Mouse (Mus musculus) midbrain, embryonic 11.5 days (tissue): ENCODE data around the gene Eif4g3. TPM values are rescaled to one million over a fixed set of nuclear protein-coding genes. Genes with fewer than 3 reads are reported as not detected.

Experiments
- ATAC-seq: fragments of 200-750 bp; cut with Nextera tagmentation; 2 replicates; pipeline ENCODE4 v1.8.0; 2017; ENCODE audit warnings: moderate TSS enrichment, moderate library complexity; ENCODE audit not compliant: low FRiP score
- DNase-seq: peaks from one replicate; pipeline ENCODE4 v3.0.0; 2015; ENCODE audit warnings: low spot score; ENCODE audit errors: missing footprints
- H3K27ac ChIP-seq: fragments of 300-500 bp; sonication (generic); 2 replicates; pipeline ENCODE4 v1.5.1; 2014; ENCODE audit warnings: low read depth, low read length
- H3K27me3 ChIP-seq: fragments of 300-500 bp; sonication (generic); 2 replicates; pipeline ENCODE4 v1.6.1; 2014; ENCODE audit warnings: mild to moderate bottlenecking, low read length, moderate library complexity, mixed read lengths; ENCODE audit not compliant: control insufficient read depth, insufficient read depth
- H3K36me3 ChIP-seq: fragments of 300-500 bp; sonication (generic); 2 replicates; pipeline ENCODE4 v1.6.1; 2014; ENCODE audit warnings: mild to moderate bottlenecking, low read length, moderate library complexity, mixed read lengths; ENCODE audit not compliant: control insufficient read depth, insufficient read depth
- H3K4me1 ChIP-seq: fragments of 300-500 bp; sonication (generic); 2 replicates; pipeline ENCODE4 v1.6.1; 2014; ENCODE audit warnings: low read length; ENCODE audit not compliant: control insufficient read depth, insufficient read depth
- H3K4me2 ChIP-seq: fragments of 300-500 bp; sonication (generic); 2 replicates; pipeline ENCODE4 v1.6.1; 2014; ENCODE audit warnings: mild to moderate bottlenecking, moderate library complexity
- H3K4me3 ChIP-seq: fragments of 300-500 bp; sonication (generic); 2 replicates; pipeline ENCODE4 v1.5.1; 2014; ENCODE audit warnings: low read depth, low read length
- H3K9ac ChIP-seq: fragments of 300-500 bp; sonication (generic); 2 replicates; pipeline ENCODE4 v1.6.1; 2014; ENCODE audit warnings: low read length
- H3K9me3 ChIP-seq: fragments of 300-500 bp; sonication (generic); 2 replicates; pipeline ENCODE4 v1.6.1; 2016; ENCODE audit warnings: low read length; ENCODE audit not compliant: control insufficient read depth
- WGBS: fragments of 180-500 bp; shearing (Covaris S2); extraction: QIAGEN DNeasy Blood & Tissue Kit; methylation state at CpG from one replicate; pipeline ENCODE4 v1.1.7; 2014; 5-methylcytosine and 5-hydroxymethylcytosine counted together
- polyA plus RNA-seq: library from polyadenylated mRNA; unstranded; fragments of >200 nt; fragmentation: Nextera tagmentation; extraction: Ambion mirVana; gene quantifications from 2 replicates; pipeline ENCODE4 v1.2.1, GENCODE M21; 2014

Gene Eif4g3
- polyA plus RNA-seq, 1 experiment from 2014 or later: 41.9 TPM

DNA sequence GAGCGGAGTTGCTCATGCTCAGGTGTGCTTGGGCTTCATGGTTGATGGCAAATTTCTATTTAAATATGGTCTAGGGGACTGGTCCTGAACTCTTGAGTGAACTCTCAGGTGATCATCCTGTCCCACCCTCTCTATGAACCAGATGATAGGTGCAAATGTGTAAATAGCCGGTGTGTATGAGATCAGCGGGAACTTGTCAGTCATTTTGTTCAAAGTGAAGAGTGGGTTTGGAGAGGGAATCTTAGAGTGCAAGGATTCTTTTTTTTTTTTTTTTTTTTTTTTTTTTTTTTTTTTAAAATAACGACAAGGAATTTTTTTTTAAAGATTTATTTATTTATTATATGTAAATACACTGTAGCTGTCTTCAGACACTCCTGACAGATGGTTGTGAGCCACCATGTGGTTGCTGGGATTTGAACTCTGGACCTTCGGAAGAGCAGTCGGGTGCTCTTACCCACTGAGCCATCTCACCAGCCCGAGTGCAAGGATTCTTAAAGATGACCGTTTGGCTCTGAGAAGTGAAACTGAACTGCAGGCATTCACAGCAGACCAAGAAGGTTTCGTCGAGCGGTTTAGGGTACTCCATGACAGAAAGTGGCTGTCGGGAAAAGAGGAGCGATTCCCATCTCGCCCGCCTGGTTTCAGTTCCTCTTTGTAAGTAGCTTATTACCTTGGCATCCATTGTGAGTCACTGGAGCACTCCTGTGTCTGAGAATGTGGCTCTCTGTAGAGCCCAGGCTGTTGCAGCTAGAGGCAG, 21.1 kb downstream of the Eif4g3 start:
- Histone ChIP-seq H3K27me3 (no peaks in the 10 kb centered on the region), H3K9ac (no peak overlapping the region), H3K27ac (no peak overlapping the region), H3K4me3 (no peak overlapping the region), H3K36me3 (peaks cover 19% of the 10 kb centered on the region), H3K4me2 (no peak overlapping the region), H3K9me3 (no peaks in the 10 kb centered on the region), H3K4me1 (no peaks in the 10 kb centered on the region)
- ATAC-seq: no peak
- 96% methylated on average over 14 of the region's 15 CpGs for WGBS
- no peak for DNase-seq

DNA sequence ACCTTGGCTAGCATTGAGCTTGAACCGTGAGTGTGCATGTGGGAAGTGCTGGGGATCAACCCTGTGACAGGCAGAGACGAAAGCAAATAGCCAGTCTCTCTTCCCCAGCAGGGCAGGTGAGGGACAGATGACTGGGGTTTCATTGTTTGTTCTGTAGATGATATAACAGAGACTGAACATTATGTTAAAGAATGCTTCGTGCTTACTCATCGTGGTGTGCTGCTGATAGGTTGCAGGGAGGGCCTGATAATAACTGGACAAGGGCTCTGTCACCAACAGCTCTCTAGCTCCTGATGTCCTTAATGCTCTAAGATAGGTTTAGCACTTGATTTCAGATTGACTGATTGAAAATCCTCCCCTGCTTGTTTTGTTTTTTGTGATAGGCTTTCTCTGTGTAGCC, 23.1 kb downstream of the Eif4g3 start:
- H3K4me2 ChIP-seq: no peak overlapping the region
- WGBS: 94% methylated on average over 4 of the region's 4 CpGs
- peaks cover 18% of the 10 kb centered on the region for H3K36me3 ChIP-seq
- no peak overlapping the region for H3K9ac ChIP-seq
- no peaks in the 10 kb centered on the region; the same call in 1 of the 2 replicates for H3K4me1 ChIP-seq
- ATAC-seq (no peak), DNase-seq (no peak)
- no peak overlapping the region for H3K4me3 ChIP-seq
- no peaks in the 10 kb centered on the region for H3K27me3 ChIP-seq
- H3K9me3 ChIP-seq: no peaks in the 10 kb centered on the region
- H3K27ac ChIP-seq: no peak overlapping the region

DNA sequence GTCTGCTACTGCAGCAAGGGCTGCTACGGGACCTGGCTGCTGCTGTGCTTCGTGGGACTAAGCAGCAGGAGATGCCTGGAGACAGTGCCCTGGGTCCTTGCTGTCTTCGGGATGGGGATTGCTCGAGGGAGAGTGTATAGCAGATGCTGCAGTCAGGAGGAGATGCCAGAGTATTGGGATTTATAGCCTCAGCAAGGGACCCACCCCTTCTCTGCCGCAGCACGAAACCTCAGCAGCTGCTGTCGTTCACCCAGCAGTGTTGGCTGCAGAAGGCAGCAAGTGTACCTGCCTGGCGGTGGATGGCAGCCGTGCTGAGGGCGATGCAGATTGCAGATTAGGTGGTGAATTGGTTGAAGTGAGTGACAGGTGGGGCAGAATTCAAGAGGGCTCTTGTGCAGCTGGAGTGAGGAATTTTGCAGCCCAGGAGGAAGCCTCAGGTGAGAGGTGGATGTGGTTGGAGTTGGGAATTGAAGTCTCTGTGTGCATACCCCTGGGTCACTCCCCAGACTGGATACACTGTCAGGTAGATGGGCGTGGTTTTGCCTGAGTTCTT, 24.3 kb downstream of the Eif4g3 start:
- Histone ChIP-seq H3K27me3 (no peaks in the 10 kb centered on the region), H3K27ac (no peak overlapping the region), H3K36me3 (peaks cover 16% of the 10 kb centered on the region), H3K9me3 (no peaks in the 10 kb centered on the region), H3K9ac (no peak overlapping the region), H3K4me2 (no peak overlapping the region), H3K4me1 (no peaks in the 10 kb centered on the region; the same call in 1 of the 2 replicates), H3K4me3 (no peak overlapping the region)
- DNase-seq (no peak), ATAC-seq (no peak)
- 93% methylated on average over 11 of the region's 11 CpGs for WGBS

DNA sequence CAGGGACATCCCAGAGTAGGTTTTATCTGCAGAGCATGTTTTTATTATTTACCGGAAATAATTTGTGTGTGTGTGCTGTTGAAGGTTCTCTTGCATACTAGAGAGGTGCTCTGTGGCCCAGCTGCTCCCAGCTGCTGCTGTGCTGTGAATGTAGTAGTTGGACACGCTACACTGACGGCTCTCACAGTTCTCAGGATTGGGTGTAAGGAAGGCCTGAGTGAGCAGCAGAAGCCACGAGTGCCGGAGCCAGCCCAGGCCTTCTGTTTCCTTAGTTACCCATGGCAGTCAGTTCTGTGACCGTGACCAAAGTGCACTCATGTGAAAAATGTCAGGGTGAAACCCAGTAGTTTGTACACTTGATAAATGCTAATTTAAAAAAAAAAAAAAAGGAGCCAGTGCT, 25.2 kb downstream of the Eif4g3 start:
- Histone ChIP-seq H3K9ac (no peak overlapping the region), H3K4me1 (no peaks in the 10 kb centered on the region; the same call in 1 of the 2 replicates), H3K27me3 (no peaks in the 10 kb centered on the region), H3K27ac (no peak overlapping the region), H3K9me3 (no peaks in the 10 kb centered on the region), H3K36me3 (peaks cover 16% of the 10 kb centered on the region), H3K4me3 (no peak overlapping the region), H3K4me2 (no peak overlapping the region)
- 66% methylated on average over 6 of the region's 6 CpGs for WGBS
- ATAC-seq (no peak), DNase-seq (no peak)

DNA sequence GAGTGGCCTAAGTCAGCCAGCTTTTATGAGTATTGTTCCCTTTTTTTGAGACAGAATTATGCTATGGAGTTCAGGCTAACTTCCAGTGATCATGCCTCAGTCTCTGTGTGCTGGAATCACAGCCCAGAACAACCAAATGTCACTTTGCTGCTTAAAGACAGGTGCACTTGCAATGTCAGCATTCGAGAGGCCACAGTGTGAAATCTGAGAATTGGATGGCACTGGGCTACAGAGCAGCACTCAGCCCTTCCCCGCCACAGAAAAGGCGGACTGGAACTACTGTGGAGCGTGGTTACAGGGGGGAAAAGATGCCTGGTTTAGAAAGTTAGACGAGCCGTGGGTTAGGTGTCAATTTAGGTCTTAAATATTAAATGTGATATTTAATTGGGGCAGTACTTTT, 27.4 kb downstream of the Eif4g3 start:
- no peaks in the 10 kb centered on the region; the same call in 1 of the 2 replicates for H3K4me1 ChIP-seq
- H3K4me2 ChIP-seq: no peak overlapping the region
- ATAC-seq: no peak
- H3K9me3 ChIP-seq: no peaks in the 10 kb centered on the region
- H3K36me3 ChIP-seq: peaks cover 9% of the 10 kb centered on the region
- H3K9ac ChIP-seq: no peak overlapping the region
- H3K27ac ChIP-seq: no peak overlapping the region
- no peak for DNase-seq
- no peak overlapping the region for H3K4me3 ChIP-seq
- H3K27me3 ChIP-seq: no peaks in the 10 kb centered on the region
- 88% methylated on average over 6 of the region's 6 CpGs for WGBS

DNA sequence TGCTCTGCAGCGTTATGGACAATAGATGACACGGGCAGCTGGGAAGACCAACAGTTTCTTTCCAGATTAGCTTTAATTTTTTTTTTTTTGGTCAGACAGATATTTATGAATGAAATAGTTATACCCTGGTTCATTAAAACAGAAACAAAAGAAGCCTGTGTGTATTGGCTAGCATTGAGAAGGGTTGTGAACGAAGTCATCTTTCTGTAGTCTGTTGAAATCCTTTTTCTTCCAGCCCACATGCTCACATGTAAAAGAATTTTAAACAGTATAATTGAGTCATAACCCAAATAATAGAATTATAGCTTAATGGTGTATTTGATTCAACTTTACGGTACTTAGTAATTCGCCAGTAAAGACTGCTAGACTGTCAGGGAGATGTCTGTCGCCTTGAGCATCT, 28.8 kb downstream of the Eif4g3 start:
- ATAC-seq (no peak), DNase-seq (no peak)
- no peak overlapping the region for H3K27ac ChIP-seq
- H3K4me3 ChIP-seq: no peak overlapping the region
- H3K4me1 ChIP-seq: no peaks in the 10 kb centered on the region; the same call in 1 of the 2 replicates
- H3K9me3 ChIP-seq: no peaks in the 10 kb centered on the region
- no peak overlapping the region for H3K4me2 ChIP-seq
- H3K27me3 ChIP-seq: no peaks in the 10 kb centered on the region
- H3K9ac ChIP-seq: no peak overlapping the region
- peaks cover 10% of the 10 kb centered on the region for H3K36me3 ChIP-seq
- WGBS: 91% methylated on average over 6 of the region's 6 CpGs

DNA sequence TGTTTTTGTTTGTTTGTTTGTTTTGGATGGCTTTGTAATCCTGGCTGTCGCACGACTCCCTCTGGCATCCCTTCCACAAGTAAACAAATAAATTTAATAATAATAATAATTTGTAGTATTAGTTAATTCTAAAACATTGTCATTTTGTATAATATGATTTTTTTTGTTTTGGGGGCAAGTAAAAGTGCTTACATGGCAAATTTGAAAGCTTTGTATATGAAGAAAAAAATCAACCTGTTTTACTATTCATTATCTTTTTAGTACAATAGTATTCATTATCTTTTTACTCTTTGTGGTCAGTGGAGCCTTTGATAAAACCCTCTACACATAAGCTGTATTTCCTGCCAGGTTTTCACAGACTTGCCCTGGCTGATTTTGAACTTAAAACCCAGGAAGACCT, 29.9 kb downstream of the Eif4g3 start:
- Histone ChIP-seq H3K4me2 (no peak overlapping the region), H3K9ac (no peak overlapping the region), H3K4me3 (no peak overlapping the region), H3K4me1 (no peaks in the 10 kb centered on the region; the same call in 1 of the 2 replicates), H3K9me3 (no peaks in the 10 kb centered on the region), H3K36me3 (peaks cover 8% of the 10 kb centered on the region), H3K27me3 (no peaks in the 10 kb centered on the region), H3K27ac (no peak overlapping the region)
- WGBS: 88% methylated on average over 2 of the region's 2 CpGs
- DNase-seq (no peak), ATAC-seq (no peak)

DNA sequence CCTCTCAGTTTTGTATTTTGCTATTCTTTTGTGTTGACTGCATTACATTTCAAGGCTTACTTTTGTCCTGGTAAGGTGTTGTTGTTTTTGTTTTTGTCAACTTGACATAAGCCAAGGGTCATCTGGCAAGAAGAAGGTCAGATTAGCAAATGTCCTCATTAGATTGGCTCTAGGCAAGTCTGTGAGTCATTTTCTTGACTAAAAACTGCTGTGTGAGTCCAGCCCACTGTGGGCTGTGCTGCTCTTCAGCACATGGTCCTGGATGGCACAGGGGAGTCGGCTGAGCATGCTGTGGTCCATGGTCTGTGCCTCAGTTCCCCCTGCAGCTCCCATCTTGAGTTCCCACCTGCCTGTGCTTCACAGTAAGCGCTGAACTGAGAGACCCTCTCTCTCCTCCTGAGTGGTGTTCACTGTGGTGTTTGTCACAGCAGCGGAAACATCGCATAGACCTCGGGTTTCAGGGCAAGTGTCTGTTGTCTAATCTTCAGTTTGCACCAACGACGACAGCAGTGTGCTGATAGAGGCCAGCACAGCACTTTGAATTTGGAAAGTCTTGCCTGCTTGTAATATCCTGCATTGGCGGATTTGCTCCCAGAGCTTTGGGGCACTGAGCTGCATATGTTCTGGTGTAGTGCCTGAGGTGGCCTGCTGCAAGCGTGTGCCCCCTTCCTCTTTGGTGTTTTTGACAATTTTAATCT, 30.7 kb downstream of the Eif4g3 start:
- Histone ChIP-seq H3K27ac (no peak overlapping the region), H3K4me1 (no peaks in the 10 kb centered on the region; the same call in 1 of the 2 replicates), H3K27me3 (no peaks in the 10 kb centered on the region), H3K9me3 (no peaks in the 10 kb centered on the region), H3K4me3 (no peak overlapping the region), H3K4me2 (no peak overlapping the region), H3K36me3 (peaks cover 5% of the 10 kb centered on the region; the same call in 1 of the 2 replicates), H3K9ac (no peak overlapping the region)
- 95% methylated on average over 9 of the region's 9 CpGs for WGBS
- no peak for ATAC-seq
- no peak for DNase-seq

DNA sequence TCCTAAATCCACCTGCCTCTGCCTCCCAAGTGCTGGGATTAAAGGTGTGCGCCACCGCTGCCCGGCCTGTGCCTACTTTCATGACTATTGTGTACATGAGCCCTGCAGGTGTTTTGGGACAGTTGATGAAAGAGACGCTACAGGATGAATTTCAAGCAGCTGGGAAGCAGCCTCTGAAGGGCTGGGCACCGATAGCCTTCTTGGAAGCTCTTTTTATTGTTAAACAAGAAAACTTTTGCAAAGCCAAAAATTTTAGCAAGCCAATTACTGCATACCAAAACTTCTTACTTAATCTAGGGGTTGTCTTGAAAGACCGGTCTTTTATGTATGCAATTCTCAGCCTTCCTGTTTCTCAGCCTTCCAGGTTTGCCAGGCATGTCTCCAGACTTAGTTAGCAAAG, 36.3 kb downstream of the Eif4g3 start:
- ATAC-seq (no peak), DNase-seq (peak; percentile 72)
- H3K36me3 ChIP-seq: peaks cover 8% of the 10 kb centered on the region; the same call in 1 of the 2 replicates
- H3K4me3 ChIP-seq: no peak overlapping the region
- no peak overlapping the region for H3K9ac ChIP-seq
- H3K27ac ChIP-seq: no peak overlapping the region
- WGBS: 94% methylated on average over 6 of the region's 6 CpGs
- no peak overlapping the region for H3K4me2 ChIP-seq
- no peaks in the 10 kb centered on the region for H3K27me3 ChIP-seq
- H3K4me1 ChIP-seq: no peaks in the 10 kb centered on the region
- H3K9me3 ChIP-seq: no peaks in the 10 kb centered on the region
